Mouse (Mus musculus) neural tube, embryonic 12.5 days (tissue): ENCODE results near the gene Lap3. TPM values are rescaled to one million over a fixed set of nuclear protein-coding genes. Genes with fewer than 3 reads are reported as not detected.

Experiments used
- ATAC-seq: fragments of 200-750 bp; cut with Nextera tagmentation; 2 replicates; pipeline ENCODE4 v1.8.0; 2017; ENCODE audit warnings: low read depth, mild to moderate bottlenecking, moderate TSS enrichment, moderate library complexity; ENCODE audit not compliant: low FRiP score
- H3K27ac ChIP-seq: fragments of 300-500 bp; sonication (generic); 2 replicates; pipeline ENCODE4 v1.5.1; 2016
- H3K27me3 ChIP-seq: fragments of 300-500 bp; sonication (generic); replicated peaks from 2 replicates; pipeline ENCODE4 v1.6.1; 2016; ENCODE audit warnings: mild to moderate bottlenecking
- H3K36me3 ChIP-seq: fragments of 300-500 bp; sonication (generic); 2 replicates; pipeline ENCODE4 v1.6.1; 2016; ENCODE audit warnings: mild to moderate bottlenecking
- H3K4me1 ChIP-seq: fragments of 300-500 bp; sonication (generic); 2 replicates; pipeline ENCODE4 v1.6.1; 2016
- H3K4me2 ChIP-seq: fragments of 300-500 bp; sonication (generic); replicated peaks from 2 replicates; pipeline ENCODE4 v1.6.1; 2016; ENCODE audit warnings: mild to moderate bottlenecking
- H3K4me3 ChIP-seq: fragments of 300-500 bp; sonication (generic); 2 replicates; pipeline ENCODE4 v1.5.1; 2016
- H3K9ac ChIP-seq: fragments of 300-500 bp; sonication (generic); 2 replicates; pipeline ENCODE4 v1.6.1; 2016; ENCODE audit warnings: mild to moderate bottlenecking
- H3K9me3 ChIP-seq: fragments of 300-500 bp; sonication (generic); 2 replicates; pipeline ENCODE4 v1.6.1; 2016; ENCODE audit warnings: mild to moderate bottlenecking
- WGBS: fragments of 180-500 bp; shearing (Covaris S2); methylation state at CpG from one replicate; pipeline ENCODE4 v1.1.7; 2016; 5-methylcytosine and 5-hydroxymethylcytosine counted together
- polyA plus RNA-seq: library from polyadenylated mRNA; unstranded; fragments of >200 nt; fragmentation: Nextera tagmentation; extraction: Ambion mirVana; gene quantifications from 2 replicates; pipeline ENCODE4 v1.2.1, GENCODE M21; 2016

The Lap3 gene
- polyA plus RNA-seq, 1 experiment from 2014 or later = 52.3 TPM

GRCm38 (mm10) chr5:45497564-45497963 is 4.4 kb downstream of the Lap3 start:
- Histone ChIP-seq H3K4me3 (no peak overlapping the region), H3K4me2 (no peak overlapping the region), H3K27me3 (no peaks in the 10 kb centered on the region), H3K36me3 (peaks cover 31% of the 10 kb centered on the region), H3K27ac (no peak overlapping the region), H3K9me3 (no peaks in the 10 kb centered on the region), H3K4me1 (peaks cover 7% of the 10 kb centered on the region; the same call in 1 of the 2 replicates), H3K9ac (no peak overlapping the region)
- 96% methylated on average over 5 of the region's 5 CpGs for WGBS
- ATAC-seq = no peak

GRCm38 (mm10) chr5:45510071-45510470 is 16.9 kb downstream of the Lap3 start:
- Histone ChIP-seq H3K4me1 (no peaks in the 10 kb centered on the region), H3K4me2 (no peak overlapping the region), H3K9ac (no peak overlapping the region), H3K27me3 (no peaks in the 10 kb centered on the region), H3K9me3 (no peaks in the 10 kb centered on the region), H3K4me3 (no peak overlapping the region), H3K27ac (no peak overlapping the region), H3K36me3 (peaks cover 48% of the 10 kb centered on the region)
- no peak for ATAC-seq
- 83% methylated on average over 7 of the region's 7 CpGs for WGBS

GRCm38 (mm10) chr5:45512908-45513307 is 19.7 kb downstream of the Lap3 start:
- Histone ChIP-seq H3K4me2 (no peak overlapping the region), H3K36me3 (peaks cover 24% of the 10 kb centered on the region), H3K27ac (no peak overlapping the region), H3K9ac (no peak overlapping the region), H3K4me1 (no peaks in the 10 kb centered on the region), H3K9me3 (no peaks in the 10 kb centered on the region), H3K27me3 (no peaks in the 10 kb centered on the region), H3K4me3 (no peak overlapping the region)
- 88% methylated on average over 6 of the region's 6 CpGs for WGBS
- no peak for ATAC-seq

GRCm38 (mm10) chr5:45513511-45513910 is 20.3 kb downstream of the Lap3 start:
- no peak for ATAC-seq
- Histone ChIP-seq H3K4me3 (no peak overlapping the region), H3K4me1 (no peaks in the 10 kb centered on the region), H3K9me3 (no peaks in the 10 kb centered on the region), H3K27me3 (no peaks in the 10 kb centered on the region), H3K9ac (no peak overlapping the region), H3K36me3 (peaks cover 23% of the 10 kb centered on the region), H3K4me2 (no peak overlapping the region), H3K27ac (no peak overlapping the region)
- 96% methylated on average over 2 of the region's 2 CpGs for WGBS

- Histone ChIP-seq H3K36me3 (peaks cover 19% of the 10 kb centered on the region), H3K9ac (no peak overlapping the region), H3K27me3 (no peaks in the 10 kb centered on the region), H3K4me1 (no peaks in the 10 kb centered on the region), H3K4me3 (no peak overlapping the region), H3K9me3 (no peaks in the 10 kb centered on the region), H3K27ac (no peak overlapping the region), H3K4me2 (no peak overlapping the region)
- no peak for ATAC-seq
- 88% methylated on average over 1 of the region's 1 CpGs for WGBS
Observed at GRCm38 (mm10) chr5:45514599-45514998, 21.4 kb downstream of the Lap3 start.

- Histone ChIP-seq H3K9ac (no peak overlapping the region), H3K36me3 (peaks cover 14% of the 10 kb centered on the region)
- WGBS = 93% methylated on average over 10 of the region's 10 CpGs
Observed at GRCm38 (mm10) chr5:45515151-45515743, 22.1 kb downstream of the Lap3 start.

GRCm38 (mm10) chr5:45519960-45520808 is 27.0 kb downstream of the Lap3 start, which contains the start of gene Med28:
Gene Med28, plus strand, starts transcription at chr5:45520229.
- Histone ChIP-seq H3K9ac (peak within 1 kb of the TSS; percentile 83), H3K9me3 (no peaks in the 10 kb centered on the region), H3K4me1 (peaks cover 15% of the 10 kb centered on the region), H3K4me3 (peak within 1 kb of the TSS; percentile 89), H3K36me3 (peaks cover 15% of the 10 kb centered on the region), H3K27me3 (no peaks in the 10 kb centered on the region), H3K27ac (no peak within 1 kb of the TSS), H3K4me2 (peak within 1 kb of the TSS; percentile 74)
- peak; percentile 98 for ATAC-seq
- 3% methylated on average over 56 of the region's 56 CpGs for WGBS

More at GRCm38 (mm10) chr5:45515151-45515743, 22.1 kb downstream of the Lap3 start:
- Histone ChIP-seq H3K9me3 (no peaks in the 10 kb centered on the region), H3K4me1 (no peaks in the 10 kb centered on the region), H3K27me3 (no peaks in the 10 kb centered on the region), H3K4me3 (no peak overlapping the region), H3K4me2 (no peak overlapping the region), H3K27ac (no peak overlapping the region)
- ATAC-seq = no peak

- Histone ChIP-seq H3K4me3 (peak overlapping the region; percentile 89), H3K4me1 (peaks cover 15% of the 10 kb centered on the region), H3K27me3 (no peaks in the 10 kb centered on the region), H3K9me3 (no peaks in the 10 kb centered on the region), H3K36me3 (peaks cover 20% of the 10 kb centered on the region), H3K9ac (peak overlapping the region; percentile 83), H3K4me2 (peak overlapping the region; percentile 74), H3K27ac (no peak overlapping the region)
- ATAC-seq = no peak
- WGBS = 6% methylated on average over 5 of the region's 5 CpGs
Observed at GRCm38 (mm10) chr5:45520809-45521110, 27.6 kb downstream of the Lap3 start.

GRCm38 (mm10) chr5:45521601-45522000 is 28.4 kb downstream of the Lap3 start:
- no peak overlapping the region for H3K4me3 ChIP-seq
- H3K27me3 ChIP-seq = no peaks in the 10 kb centered on the region
- H3K9ac ChIP-seq = no peak overlapping the region
- no peak overlapping the region for H3K27ac ChIP-seq
- no peaks in the 10 kb centered on the region for H3K9me3 ChIP-seq
- peaks cover 29% of the 10 kb centered on the region for H3K36me3 ChIP-seq
- WGBS = 97% methylated on average over 6 of the region's 6 CpGs
- ATAC-seq = no peak
- peak overlapping the region; percentile 74 for H3K4me2 ChIP-seq
- H3K4me1 ChIP-seq = peaks cover 15% of the 10 kb centered on the region

GRCm38 (mm10) chr5:45525101-45525500 is 31.9 kb downstream of the Lap3 start:
- H3K4me1 ChIP-seq = peaks cover 15% of the 10 kb centered on the region
- peaks cover 53% of the 10 kb centered on the region for H3K36me3 ChIP-seq
- H3K9me3 ChIP-seq = no peaks in the 10 kb centered on the region
- H3K27me3 ChIP-seq = no peaks in the 10 kb centered on the region
- H3K4me3 ChIP-seq = no peak overlapping the region
- ATAC-seq = no peak
- WGBS = 94% methylated on average over 10 of the region's 10 CpGs
- H3K4me2 ChIP-seq = no peak overlapping the region
- no peak overlapping the region for H3K27ac ChIP-seq
- no peak overlapping the region for H3K9ac ChIP-seq

GRCm38 (mm10) chr5:45526338-45526737 is 33.2 kb downstream of the Lap3 start:
- WGBS = 95% methylated on average over 4 of the region's 4 CpGs
- H3K27me3 ChIP-seq = no peaks in the 10 kb centered on the region
- ATAC-seq = no peak
- no peaks in the 10 kb centered on the region for H3K9me3 ChIP-seq
- peaks cover 60% of the 10 kb centered on the region for H3K36me3 ChIP-seq
- no peak overlapping the region for H3K9ac ChIP-seq
- H3K4me2 ChIP-seq = no peak overlapping the region
- H3K4me3 ChIP-seq = no peak overlapping the region
- H3K4me1 ChIP-seq = peaks cover 8% of the 10 kb centered on the region
- H3K27ac ChIP-seq = no peak overlapping the region

- H3K36me3 ChIP-seq = peaks cover 53% of the 10 kb centered on the region
- ATAC-seq = no peak
- 89% methylated on average over 3 of the region's 3 CpGs for WGBS
Observed at GRCm38 (mm10) chr5:45529696-45530095, 36.5 kb downstream of the Lap3 start.

More at GRCm38 (mm10) chr5:45529696-45530095, 36.5 kb downstream of the Lap3 start:
- H3K4me2 ChIP-seq = no peak overlapping the region
- H3K27ac ChIP-seq = no peak overlapping the region
- H3K4me3 ChIP-seq = no peak overlapping the region
- no peaks in the 10 kb centered on the region for H3K9me3 ChIP-seq
- H3K27me3 ChIP-seq = no peaks in the 10 kb centered on the region
- H3K9ac ChIP-seq = no peak overlapping the region
- no peaks in the 10 kb centered on the region for H3K4me1 ChIP-seq
